Mouse (Mus musculus): Measurements from ENCODE around the gene Ptges3.

- no peak for TF ChIP-seq CTCF (IDR thresholded peaks at IDR 0.05; ENCODE audit: control insufficient read depth, insufficient read depth, low read length)
- TF ChIP-seq POLR2A (IDR thresholded peaks at IDR 0.05; ENCODE audit: borderline replicate concordance, control insufficient read depth, low read depth, low read length): no peak
These were observed 3.7 kb downstream of the Ptges3 start for GRCm38 (mm10) chr10:128062221-128062989.

Measured in bone marrow, adult 2 months (tissue).